Mouse (Mus musculus): ENCODE measurements around the gene Apeh. TPM values are rescaled to one million over a fixed set of nuclear protein-coding genes. Genes with fewer than 3 reads are reported as not detected.
A peak's percentile ranks its signal among the peaks of the same experiment; 100 is the strongest.

The Apeh gene
- polyA plus RNA-seq, 1 experiment, result 206 TPM

GRCm38 (mm10) chr9:108085261-108085660 lies 9.1 kb downstream of the Apeh start:
- Histone ChIP-seq H3K4me3 (replicated peaks; ENCODE audit: control insufficient read depth, low read depth, low read length) (no peak overlapping the region), H3K4me1 (ENCODE audit: control insufficient read depth, insufficient read depth, low read length) (peaks cover 12% of the 10 kb centered on the region; the same call in 1 of the 2 replicates), H3K27ac (ENCODE audit: control insufficient read depth, insufficient read depth, low read depth, low read length, poor library complexity) (peak overlapping the region; percentile 59; the same call in 1 of the 2 replicates)
- 94% methylated on average over 4 of the region's 4 CpGs for WGBS
- TF ChIP-seq POLR2A (IDR thresholded peaks at IDR 0.05; ENCODE audit: borderline replicate concordance, control insufficient read depth, low read depth, low read length) (no peak), CTCF (IDR thresholded peaks at IDR 0.05; ENCODE audit: control insufficient read depth, insufficient read depth, low read length) (no peak)

GRCm38 (mm10) chr9:108083561-108083960 lies 10.8 kb downstream of the Apeh start:
- Histone ChIP-seq H3K27ac (ENCODE audit: control insufficient read depth, insufficient read depth, low read depth, low read length, poor library complexity) (peak overlapping the region; percentile 81), H3K4me3 (replicated peaks; ENCODE audit: control insufficient read depth, low read depth, low read length) (no peak overlapping the region), H3K4me1 (ENCODE audit: control insufficient read depth, insufficient read depth, low read length) (peaks cover 12% of the 10 kb centered on the region; the same call in 1 of the 2 replicates)
- WGBS, result 52% methylated on average over 6 of the region's 6 CpGs
- TF ChIP-seq POLR2A (IDR thresholded peaks at IDR 0.05; ENCODE audit: borderline replicate concordance, control insufficient read depth, low read depth, low read length), result no peak

- peak within 1 kb of the TSS; percentile 81 for H3K27ac ChIP-seq (ENCODE audit: control insufficient read depth, insufficient read depth, low read depth, low read length, poor library complexity)
- peak; percentile 62; the same call in 1 of the 2 replicates for TF ChIP-seq POLR2A (IDR thresholded peaks at IDR 0.05; ENCODE audit: borderline replicate concordance, control insufficient read depth, low read depth, low read length)
- no peak for TF ChIP-seq CTCF (IDR thresholded peaks at IDR 0.05; ENCODE audit: control insufficient read depth, insufficient read depth, low read length)
- WGBS, result 5% methylated on average over 12 of the region's 12 CpGs
- H3K4me1 ChIP-seq (ENCODE audit: control insufficient read depth, insufficient read depth, low read length), result peaks cover 12% of the 10 kb centered on the region; the same call in 1 of the 2 replicates
- peak within 1 kb of the TSS; percentile 24 for H3K4me3 ChIP-seq (replicated peaks; ENCODE audit: control insufficient read depth, low read depth, low read length)
Observed at GRCm38 (mm10) chr9:108082988-108083431, 11.4 kb downstream of the Apeh start, which contains the start of gene Rnf123. Gene Rnf123 (minus strand): TSS chr9:108083346.

GRCm38 (mm10) chr9:108082549-108082948 lies 11.9 kb downstream of the Apeh start:
- no peak for TF ChIP-seq POLR2A (IDR thresholded peaks at IDR 0.05; ENCODE audit: borderline replicate concordance, control insufficient read depth, low read depth, low read length)
- TF ChIP-seq CTCF (IDR thresholded peaks at IDR 0.05; ENCODE audit: control insufficient read depth, insufficient read depth, low read length), result no peak
- peak overlapping the region; percentile 81 for H3K27ac ChIP-seq (ENCODE audit: control insufficient read depth, insufficient read depth, low read depth, low read length, poor library complexity)
- 13% methylated on average over 19 of the region's 19 CpGs for WGBS
- peak overlapping the region; percentile 24 for H3K4me3 ChIP-seq (replicated peaks; ENCODE audit: control insufficient read depth, low read depth, low read length)
- peaks cover 13% of the 10 kb centered on the region for H3K4me1 ChIP-seq (ENCODE audit: control insufficient read depth, insufficient read depth, low read length)

- Histone ChIP-seq H3K4me1 (ENCODE audit: control insufficient read depth, insufficient read depth, low read length) (peaks cover 13% of the 10 kb centered on the region), H3K4me3 (replicated peaks; ENCODE audit: control insufficient read depth, low read depth, low read length) (peak within 1 kb of the TSS; percentile 86), H3K27ac (ENCODE audit: control insufficient read depth, insufficient read depth, low read depth, low read length, poor library complexity) (peak within 1 kb of the TSS; percentile 93)
- 48% methylated on average over 5 of the region's 5 CpGs for WGBS
- 0 out of 2 replicates have a peak, but pooled peaks have one; percentile 34 for TF ChIP-seq POLR2A (IDR thresholded peaks at IDR 0.05; ENCODE audit: borderline replicate concordance, control insufficient read depth, low read depth, low read length)
- no peak for TF ChIP-seq CTCF (IDR thresholded peaks at IDR 0.05; ENCODE audit: control insufficient read depth, insufficient read depth, low read length)
Observed at GRCm38 (mm10) chr9:108080168-108080567, 14.2 kb downstream of the Apeh start, which contains the start of gene Mst1. Gene Mst1 (plus strand): TSS chr9:108080436.

GRCm38 (mm10) chr9:108073141-108073930 lies 21.1 kb downstream of the Apeh start:
- Histone ChIP-seq H3K4me3 (replicated peaks; ENCODE audit: control insufficient read depth, low read depth, low read length) (no peak overlapping the region), H3K4me1 (ENCODE audit: control insufficient read depth, insufficient read depth, low read length) (peaks cover 1% of the 10 kb centered on the region), H3K27ac (ENCODE audit: control insufficient read depth, insufficient read depth, low read depth, low read length, poor library complexity) (no peak overlapping the region)
- WGBS, result 86% methylated on average over 7 of the region's 7 CpGs
- TF ChIP-seq POLR2A (IDR thresholded peaks at IDR 0.05; ENCODE audit: borderline replicate concordance, control insufficient read depth, low read depth, low read length) (no peak), CTCF (IDR thresholded peaks at IDR 0.05; ENCODE audit: control insufficient read depth, insufficient read depth, low read length) (no peak)

GRCm38 (mm10) chr9:108072481-108072924 lies 21.9 kb downstream of the Apeh start:
- WGBS, result 90% methylated on average over 9 of the region's 9 CpGs
- no peaks in the 10 kb centered on the region for H3K4me1 ChIP-seq (ENCODE audit: control insufficient read depth, insufficient read depth, low read length)

GRCm38 (mm10) chr9:108071801-108072200 lies 22.6 kb downstream of the Apeh start:
- TF ChIP-seq CTCF (IDR thresholded peaks at IDR 0.05; ENCODE audit: control insufficient read depth, insufficient read depth, low read length), result no peak
- TF ChIP-seq POLR2A (IDR thresholded peaks at IDR 0.05; ENCODE audit: borderline replicate concordance, control insufficient read depth, low read depth, low read length), result no peak
- no peaks in the 10 kb centered on the region for H3K4me1 ChIP-seq (ENCODE audit: control insufficient read depth, insufficient read depth, low read length)

More at GRCm38 (mm10) chr9:108072481-108072924, 21.9 kb downstream of the Apeh start:
- H3K27ac ChIP-seq (ENCODE audit: control insufficient read depth, insufficient read depth, low read depth, low read length, poor library complexity), result no peak overlapping the region
- TF ChIP-seq CTCF (IDR thresholded peaks at IDR 0.05; ENCODE audit: control insufficient read depth, insufficient read depth, low read length), result no peak
- no peak for TF ChIP-seq POLR2A (IDR thresholded peaks at IDR 0.05; ENCODE audit: borderline replicate concordance, control insufficient read depth, low read depth, low read length)
- H3K4me3 ChIP-seq (replicated peaks; ENCODE audit: control insufficient read depth, low read depth, low read length), result no peak overlapping the region

More at GRCm38 (mm10) chr9:108071801-108072200, 22.6 kb downstream of the Apeh start:
- H3K4me3 ChIP-seq (replicated peaks; ENCODE audit: control insufficient read depth, low read depth, low read length), result no peak overlapping the region
- WGBS, result 94% methylated on average over 4 of the region's 4 CpGs
- no peak overlapping the region for H3K27ac ChIP-seq (ENCODE audit: control insufficient read depth, insufficient read depth, low read depth, low read length, poor library complexity)
